Mouse (Mus musculus) limb, embryonic 15.5 days (tissue): ENCODE results near the gene Grasp. TPM values are rescaled to one million over a fixed set of nuclear protein-coding genes. Genes with fewer than 3 reads are reported as not detected.

ENCODE experiments used
- ATAC-seq: fragments of 200-750 bp; cut with Nextera tagmentation; 2 replicates; pipeline ENCODE4 v1.8.0; 2017; ENCODE audit warnings: low read depth, moderate TSS enrichment; ENCODE audit not compliant: insufficient number of reproducible peaks, low FRiP score, low TSS enrichment
- H3K27ac ChIP-seq: fragments of 300-500 bp; sonication (generic); 2 replicates; pipeline ENCODE4 v1.5.1; 2015; ENCODE audit warnings: moderate library complexity, mild to moderate bottlenecking, inconsistent platforms
- H3K27me3 ChIP-seq: fragments of 300-500 bp; sonication (generic); 2 replicates; pipeline ENCODE4 v1.6.1; 2015; ENCODE audit warnings: inconsistent platforms
- H3K36me3 ChIP-seq: fragments of 300-500 bp; sonication (generic); 2 replicates; pipeline ENCODE4 v1.6.1; 2015; ENCODE audit warnings: inconsistent platforms
- H3K4me1 ChIP-seq: fragments of 300-500 bp; sonication (generic); 2 replicates; pipeline ENCODE4 v1.6.1; 2015; ENCODE audit warnings: inconsistent platforms
- H3K4me2 ChIP-seq: fragments of 300-500 bp; sonication (generic); 2 replicates; pipeline ENCODE4 v1.6.1; 2015; ENCODE audit warnings: mild to moderate bottlenecking, inconsistent platforms
- H3K4me3 ChIP-seq: fragments of 300-500 bp; sonication (generic); 2 replicates; pipeline ENCODE4 v1.5.1; 2015; ENCODE audit warnings: mild to moderate bottlenecking, inconsistent platforms
- H3K9ac ChIP-seq: fragments of 300-500 bp; sonication (generic); 2 replicates; pipeline ENCODE4 v1.6.1; 2015; ENCODE audit warnings: inconsistent platforms
- H3K9me3 ChIP-seq: fragments of 300-500 bp; sonication (generic); 2 replicates; pipeline ENCODE4 v1.6.1; 2016; ENCODE audit warnings: inconsistent platforms
- WGBS: fragments of 180-500 bp; shearing (Covaris S2); methylation state at CpG from one replicate; pipeline ENCODE4 v1.1.7; 2015; 5-methylcytosine and 5-hydroxymethylcytosine counted together
- polyA plus RNA-seq: library from polyadenylated mRNA; unstranded; fragments of >200 nt; fragmentation: Nextera tagmentation; extraction: Ambion mirVana; gene quantifications from 2 replicates; pipeline ENCODE4 v1.2.1, GENCODE M21; 2015

Grasp gene
- polyA plus RNA-seq, 1 experiment from 2014 or later: 7.2 TPM

DNA sequence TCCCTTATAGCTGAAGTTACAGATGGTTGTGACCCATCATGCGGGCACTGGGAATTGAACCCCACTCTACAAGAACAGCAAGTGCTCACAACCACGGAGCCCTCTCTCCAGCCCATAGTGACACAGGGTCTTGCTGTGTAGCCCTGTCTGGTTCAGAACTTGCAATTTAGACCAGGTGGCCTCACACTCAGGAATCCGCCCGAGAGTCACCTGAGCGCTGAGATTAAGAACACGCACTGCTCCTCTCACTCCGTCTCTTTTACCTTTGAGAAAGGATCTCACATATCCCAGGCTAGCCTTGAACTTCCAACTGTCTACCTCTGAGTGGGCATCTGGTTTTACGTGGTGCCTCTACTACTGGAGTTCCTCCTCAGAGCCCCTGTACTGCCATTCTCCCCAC lies 39.7 kb upstream of the Grasp start:
- Histone ChIP-seq H3K9ac (no peak overlapping the region), H3K4me2 (no peak overlapping the region), H3K36me3 (no peaks in the 10 kb centered on the region; the same call in 1 of the 2 replicates), H3K4me1 (peaks cover 36% of the 10 kb centered on the region), H3K27me3 (no peaks in the 10 kb centered on the region), H3K27ac (no peak overlapping the region), H3K9me3 (no peaks in the 10 kb centered on the region), H3K4me3 (no peak overlapping the region)
- WGBS: 91% methylated on average over 8 of the region's 8 CpGs
- no peak for ATAC-seq

GRCm38 (mm10) chr15:101185549-101185948 lies 38.4 kb upstream of the Grasp start:
- no peaks in the 10 kb centered on the region for H3K27me3 ChIP-seq
- H3K36me3 ChIP-seq: no peaks in the 10 kb centered on the region; the same call in 1 of the 2 replicates
- H3K9ac ChIP-seq: no peak overlapping the region
- no peak overlapping the region for H3K4me3 ChIP-seq
- peaks cover 28% of the 10 kb centered on the region for H3K4me1 ChIP-seq
- WGBS: 91% methylated on average over 3 of the region's 3 CpGs
- no peaks in the 10 kb centered on the region for H3K9me3 ChIP-seq
- no peak overlapping the region for H3K27ac ChIP-seq
- H3K4me2 ChIP-seq: no peak overlapping the region
- no peak for ATAC-seq

- Histone ChIP-seq H3K4me2 (no peak overlapping the region), H3K4me3 (no peak overlapping the region), H3K27ac (no peak overlapping the region), H3K9ac (no peak overlapping the region), H3K9me3 (no peaks in the 10 kb centered on the region), H3K36me3 (no peaks in the 10 kb centered on the region; the same call in 1 of the 2 replicates), H3K27me3 (no peaks in the 10 kb centered on the region), H3K4me1 (peaks cover 31% of the 10 kb centered on the region)
- ATAC-seq: no peak
- 47% methylated on average over 5 of the region's 5 CpGs for WGBS
Observed at GRCm38 (mm10) chr15:101187907-101188306, 36.1 kb upstream of the Grasp start.

DNA sequence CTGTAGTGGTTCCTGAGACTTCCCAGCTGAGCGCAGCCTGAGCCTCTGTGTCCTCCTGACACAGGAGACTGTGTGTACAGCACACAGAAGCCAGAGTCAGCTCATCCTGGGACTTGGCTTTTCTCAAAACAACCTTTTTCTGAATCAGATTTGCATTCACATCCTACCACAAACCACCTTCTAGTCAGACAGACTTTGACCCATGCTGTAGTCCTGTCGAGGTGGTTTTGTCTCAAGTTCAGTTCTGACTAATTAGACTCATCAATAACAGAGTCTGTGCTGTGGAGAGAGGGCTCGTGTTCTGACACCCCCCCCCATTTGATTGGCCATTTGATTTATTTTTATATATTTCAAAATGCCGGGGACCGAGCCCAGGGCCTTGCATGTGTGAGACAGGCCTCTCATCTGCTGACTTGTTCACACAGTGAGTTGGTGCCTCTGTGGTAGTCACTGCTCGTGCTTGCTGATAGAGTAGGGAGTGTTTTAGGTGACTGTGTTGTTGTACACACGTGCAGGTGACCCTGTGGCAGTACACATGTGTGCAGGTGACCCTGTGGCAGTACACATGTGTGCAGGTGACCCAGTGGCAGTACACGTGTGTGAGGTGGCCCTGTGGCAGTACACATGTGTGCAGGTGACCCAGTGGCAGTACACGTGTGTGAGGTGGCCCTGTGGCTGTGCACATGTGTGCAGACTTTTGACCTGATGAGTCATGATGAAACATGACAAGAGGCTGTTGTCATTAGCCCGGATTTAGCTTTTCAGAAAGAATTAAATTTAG lies 33.8 kb upstream of the Grasp start:
- 64% methylated on average over 10 of the region's 10 CpGs for WGBS

GRCm38 (mm10) chr15:101190762-101191150 lies 33.2 kb upstream of the Grasp start:
- H3K27ac ChIP-seq: no peak overlapping the region
- WGBS: 56% methylated on average over 5 of the region's 5 CpGs

More for the DNA sequence above, 33.8 kb upstream of the Grasp start:
- peaks cover 17% of the 10 kb centered on the region for H3K36me3 ChIP-seq
- H3K9ac ChIP-seq: no peak overlapping the region
- H3K27ac ChIP-seq: no peak overlapping the region
- H3K4me1 ChIP-seq: peaks cover 28% of the 10 kb centered on the region
- no peak overlapping the region for H3K4me3 ChIP-seq
- no peak overlapping the region for H3K4me2 ChIP-seq
- no peak for ATAC-seq
- no peaks in the 10 kb centered on the region for H3K9me3 ChIP-seq
- no peaks in the 10 kb centered on the region for H3K27me3 ChIP-seq

DNA sequence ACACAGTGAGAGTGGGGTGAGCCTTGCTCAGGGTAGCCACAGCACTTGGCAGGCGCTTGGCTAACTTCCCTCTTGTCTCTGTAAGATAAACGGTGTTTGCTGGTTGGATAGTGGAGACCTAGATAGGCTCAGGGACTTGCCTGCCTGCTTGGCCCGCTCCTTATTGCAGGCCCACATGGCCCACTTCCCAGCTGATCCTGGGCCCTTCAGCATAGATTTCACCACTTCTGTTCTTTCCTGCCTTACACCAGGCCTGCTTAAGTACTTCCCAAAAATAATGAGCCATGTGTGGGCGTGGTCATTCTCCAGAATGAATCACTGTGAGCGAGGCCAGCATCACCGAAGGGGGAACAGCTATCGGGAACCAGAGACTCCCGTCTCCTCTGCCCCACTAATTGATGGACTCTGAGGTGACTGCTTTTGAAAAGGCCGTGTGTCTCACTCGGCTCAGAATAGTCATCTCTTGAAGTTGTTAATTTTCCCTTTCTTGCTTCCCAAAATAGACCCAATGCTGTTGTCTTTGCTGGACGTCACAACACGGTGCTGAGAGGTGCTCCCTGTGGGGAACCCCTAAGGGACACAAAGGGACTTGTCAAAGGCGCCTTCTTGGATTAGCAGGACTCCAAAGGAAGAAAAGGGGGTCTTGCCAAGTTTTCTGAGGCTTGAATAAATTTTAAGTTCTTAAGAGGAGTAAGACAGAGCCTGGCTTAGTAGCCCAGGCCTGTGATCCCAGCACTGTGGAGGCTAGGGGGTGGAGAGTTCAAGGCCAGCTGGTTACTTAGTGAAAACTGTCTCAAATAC lies 32.3 kb upstream of the Grasp start:
- Histone ChIP-seq H3K9ac (no peak overlapping the region), H3K4me3 (no peak overlapping the region), H3K27ac (peak overlapping the region; percentile 58), H3K9me3 (no peaks in the 10 kb centered on the region), H3K36me3 (peaks cover 32% of the 10 kb centered on the region), H3K4me2 (no peak overlapping the region), H3K4me1 (peaks cover 28% of the 10 kb centered on the region), H3K27me3 (no peaks in the 10 kb centered on the region)
- WGBS: 35% methylated on average over 13 of the region's 13 CpGs
- ATAC-seq: no peak

More at GRCm38 (mm10) chr15:101190762-101191150, 33.2 kb upstream of the Grasp start:
- no peak for ATAC-seq
- H3K27me3 ChIP-seq: no peaks in the 10 kb centered on the region
- H3K4me1 ChIP-seq: peaks cover 28% of the 10 kb centered on the region
- H3K4me3 ChIP-seq: no peak overlapping the region
- H3K9ac ChIP-seq: no peak overlapping the region
- no peaks in the 10 kb centered on the region for H3K9me3 ChIP-seq
- no peak overlapping the region for H3K4me2 ChIP-seq
- peaks cover 23% of the 10 kb centered on the region for H3K36me3 ChIP-seq

DNA sequence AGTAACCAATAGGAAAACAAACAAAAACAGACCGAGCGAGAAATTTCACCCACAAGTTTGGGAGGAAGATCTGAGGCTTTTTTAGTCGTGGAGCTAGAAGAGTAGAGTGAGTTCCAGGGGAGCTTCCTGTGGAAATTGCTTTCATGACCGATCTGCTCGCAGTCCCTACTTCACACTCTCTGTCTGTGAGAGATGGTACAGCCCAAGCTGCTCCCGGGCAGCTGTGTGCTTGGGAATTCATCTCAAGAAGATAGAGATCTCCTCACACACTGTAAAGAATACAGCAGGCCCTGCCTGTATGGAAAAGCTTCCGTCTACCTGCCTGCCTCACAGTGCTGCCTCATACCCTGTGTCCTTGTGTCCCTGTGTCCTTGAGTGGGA lies 31.7 kb upstream of the Grasp start:
- no peaks in the 10 kb centered on the region for H3K9me3 ChIP-seq
- H3K27ac ChIP-seq: peak overlapping the region; percentile 12
- ATAC-seq: no peak
- H3K4me2 ChIP-seq: no peak overlapping the region
- peaks cover 37% of the 10 kb centered on the region for H3K36me3 ChIP-seq
- no peak overlapping the region for H3K4me3 ChIP-seq
- no peak overlapping the region for H3K9ac ChIP-seq
- H3K4me1 ChIP-seq: peaks cover 28% of the 10 kb centered on the region
- 46% methylated on average over 7 of the region's 7 CpGs for WGBS
- no peaks in the 10 kb centered on the region for H3K27me3 ChIP-seq

- no peaks in the 10 kb centered on the region for H3K9me3 ChIP-seq
- WGBS: 86% methylated on average over 7 of the region's 7 CpGs
- H3K27ac ChIP-seq: peak overlapping the region; percentile 12
- ATAC-seq: no peak
- H3K4me2 ChIP-seq: no peak overlapping the region
- peaks cover 28% of the 10 kb centered on the region for H3K4me1 ChIP-seq
- no peak overlapping the region for H3K9ac ChIP-seq
- no peak overlapping the region for H3K4me3 ChIP-seq
- peaks cover 39% of the 10 kb centered on the region for H3K36me3 ChIP-seq
- no peaks in the 10 kb centered on the region for H3K27me3 ChIP-seq
Observed at GRCm38 (mm10) chr15:101192651-101193050, 31.3 kb upstream of the Grasp start.

- H3K4me1 ChIP-seq: peaks cover 25% of the 10 kb centered on the region
- no peak overlapping the region for H3K9ac ChIP-seq
- 94% methylated on average over 6 of the region's 6 CpGs for WGBS
- H3K9me3 ChIP-seq: no peaks in the 10 kb centered on the region
- no peak overlapping the region for H3K4me3 ChIP-seq
- no peaks in the 10 kb centered on the region for H3K27me3 ChIP-seq
- H3K36me3 ChIP-seq: peaks cover 48% of the 10 kb centered on the region
- no peak overlapping the region for H3K4me2 ChIP-seq
- H3K27ac ChIP-seq: no peak overlapping the region
- no peak for ATAC-seq
Observed at GRCm38 (mm10) chr15:101193971-101194370, 30.0 kb upstream of the Grasp start.

DNA sequence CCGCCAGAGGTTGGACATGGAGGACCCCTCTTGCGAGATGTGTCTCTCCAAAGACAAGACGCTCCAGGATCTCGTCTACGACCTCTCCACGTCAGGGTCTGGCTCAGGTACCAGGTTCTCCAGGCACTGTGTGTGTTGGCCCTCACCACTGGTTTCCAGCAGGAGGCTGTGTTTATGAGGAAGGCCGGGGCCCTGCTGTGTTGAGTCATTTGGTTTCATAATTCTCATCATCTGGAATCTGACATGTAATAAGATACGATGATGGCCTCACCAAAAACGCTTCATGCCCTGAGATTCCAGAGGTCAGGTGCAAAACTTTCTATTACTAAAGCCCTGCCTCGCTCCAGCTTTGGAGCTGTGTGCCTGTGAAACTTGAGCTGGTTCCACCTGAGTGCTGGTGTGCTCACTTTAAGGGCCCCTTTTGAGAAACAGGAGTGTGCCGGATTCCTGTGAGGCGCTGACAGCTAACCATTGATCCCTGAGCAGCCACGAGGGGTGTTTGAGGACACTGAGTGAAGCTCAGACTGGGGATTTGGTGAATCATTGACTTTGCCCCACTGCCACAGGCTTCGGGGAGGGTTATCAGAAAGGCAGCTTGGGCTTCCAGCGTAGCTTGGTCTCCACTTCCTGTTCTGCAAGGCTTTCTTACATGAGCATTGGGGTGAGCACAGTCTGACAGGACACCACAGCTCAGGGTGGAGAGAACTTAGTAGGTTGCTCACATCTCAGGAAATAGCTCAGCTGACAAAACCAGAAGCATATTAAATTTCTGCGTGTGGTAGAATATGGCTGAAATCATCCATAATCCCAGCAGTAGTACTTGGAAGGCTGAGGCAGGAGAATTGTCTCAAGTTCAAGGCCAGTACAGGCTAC lies 28.8 kb upstream of the Grasp start:
- no peaks in the 10 kb centered on the region for H3K27me3 ChIP-seq
- H3K27ac ChIP-seq: no peak overlapping the region
- H3K4me1 ChIP-seq: peaks cover 24% of the 10 kb centered on the region
- ATAC-seq: no peak
- no peaks in the 10 kb centered on the region for H3K9me3 ChIP-seq
- no peak overlapping the region for H3K9ac ChIP-seq
- no peak overlapping the region for H3K4me2 ChIP-seq
- 83% methylated on average over 16 of the region's 16 CpGs for WGBS
- H3K4me3 ChIP-seq: no peak overlapping the region
- H3K36me3 ChIP-seq: peaks cover 58% of the 10 kb centered on the region

- Histone ChIP-seq H3K4me1 (peaks cover 18% of the 10 kb centered on the region), H3K4me3 (no peak overlapping the region), H3K9me3 (no peaks in the 10 kb centered on the region), H3K9ac (no peak overlapping the region), H3K4me2 (no peak overlapping the region), H3K36me3 (peaks cover 69% of the 10 kb centered on the region), H3K27me3 (no peaks in the 10 kb centered on the region), H3K27ac (no peak overlapping the region)
- WGBS: 94% methylated on average over 8 of the region's 8 CpGs
- ATAC-seq: no peak
Observed at GRCm38 (mm10) chr15:101196079-101196795, 27.8 kb upstream of the Grasp start.
